Mouse (Mus musculus) erythroblast, embryonic 14.5 days (primary cell): ENCODE data around the gene Wdr45b. TPM values are rescaled to one million over a fixed set of nuclear protein-coding genes. Genes with fewer than 3 reads are reported as not detected.
"Not testable (repeated sequence)": the region's sequence is repeated elsewhere in the genome, so short reads cannot be mapped to it uniquely, and the experiment has no call there.

ENCODE experiments used
- H3K27me3 ChIP-seq: 2 replicates; pipeline ENCODE4 v1.6.1; 2012; ENCODE audit warnings: inconsistent platforms; ENCODE audit not compliant: control insufficient read depth
- H3K36me3 ChIP-seq: 2 replicates; pipeline ENCODE4 v1.6.1; 2012; ENCODE audit warnings: mild to moderate bottlenecking, inconsistent platforms; ENCODE audit not compliant: control insufficient read depth
- H3K4me1 ChIP-seq: 2 replicates; pipeline ENCODE4 v1.6.1; 2012; ENCODE audit warnings: inconsistent platforms; ENCODE audit not compliant: control insufficient read depth
- H3K4me3 ChIP-seq: replicated peaks from 2 replicates; pipeline ENCODE3; 2012; ENCODE audit warnings: moderate library complexity, mild to moderate bottlenecking, inconsistent platforms
- H3K9me3 ChIP-seq: 2 replicates; pipeline ENCODE4 v1.6.1; 2012; ENCODE audit warnings: low read length, inconsistent platforms, mixed read lengths; ENCODE audit not compliant: control insufficient read depth
- GATA1 ChIP-seq: IDR thresholded peaks from 2 replicates; pipeline ENCODE4 v1.6.1; 2012; ENCODE audit warnings: low read length, inconsistent platforms, mixed read lengths
- TAL1 ChIP-seq: IDR thresholded peaks from 3 replicates; pipeline ENCODE4 v1.6.1; 2012; ENCODE audit warnings: low read length, inconsistent platforms, mixed read lengths
- polyA plus RNA-seq: library from polyadenylated mRNA; stranded (reverse); fragments of >175 nt; gene quantifications from 2 replicates; pipeline ENCODE4 v1.2.3, GENCODE M21; 2012

The Wdr45b gene
- polyA plus RNA-seq, 1 experiment = 0.46 TPM

- Histone ChIP-seq H3K4me3 (no peak overlapping the region), H3K36me3 (peaks cover 76% of the 10 kb centered on the region), H3K4me1 (peaks cover 5% of the 10 kb centered on the region; the same call in 1 of the 2 replicates), H3K9me3 (no peaks in the 10 kb centered on the region), H3K27me3 (no peaks in the 10 kb centered on the region)
- TF ChIP-seq TAL1 (no peak), GATA1 (no peak)
Measured at GRCm38 (mm10) chr11:121339647-121340046, 14.6 kb downstream of the Wdr45b start.

- Histone ChIP-seq H3K4me1 (no peaks in the 10 kb centered on the region), H3K36me3 (peaks cover 96% of the 10 kb centered on the region), H3K27me3 (no peaks in the 10 kb centered on the region), H3K9me3 (no peaks in the 10 kb centered on the region), H3K4me3 (no peak overlapping the region)
- no peak for TF ChIP-seq GATA1
- TF ChIP-seq TAL1 = no peak
Measured at GRCm38 (mm10) chr11:121331641-121332040, 22.6 kb downstream of the Wdr45b start.

GRCm38 (mm10) chr11:121328619-121329018, 25.6 kb downstream of the Wdr45b start:
- TF ChIP-seq GATA1 = no peak
- Histone ChIP-seq H3K27me3 (no peaks in the 10 kb centered on the region), H3K4me1 (no peaks in the 10 kb centered on the region; the same call in 1 of the 2 replicates), H3K4me3 (no peak overlapping the region), H3K36me3 (peaks cover 72% of the 10 kb centered on the region), H3K9me3 (no peaks in the 10 kb centered on the region)

GRCm38 (mm10) chr11:121328206-121328605, 26.0 kb downstream of the Wdr45b start:
- Histone ChIP-seq H3K4me3 (no peak overlapping the region), H3K27me3 (no peaks in the 10 kb centered on the region), H3K36me3 (peaks cover 67% of the 10 kb centered on the region), H3K9me3 (no peaks in the 10 kb centered on the region), H3K4me1 (no peaks in the 10 kb centered on the region; the same call in 1 of the 2 replicates)
- no peak for TF ChIP-seq TAL1
- no peak for TF ChIP-seq GATA1

- H3K36me3 ChIP-seq = peaks cover 53% of the 10 kb centered on the region
- H3K27me3 ChIP-seq = no peaks in the 10 kb centered on the region
- no peaks in the 10 kb centered on the region for H3K9me3 ChIP-seq
Measured at GRCm38 (mm10) chr11:121326681-121327080, 27.6 kb downstream of the Wdr45b start.

GRCm38 (mm10) chr11:121326034-121326433, 28.2 kb downstream of the Wdr45b start:
- H3K27me3 ChIP-seq = no peaks in the 10 kb centered on the region
- H3K4me1 ChIP-seq = no peaks in the 10 kb centered on the region; the same call in 1 of the 2 replicates
- peaks cover 48% of the 10 kb centered on the region for H3K36me3 ChIP-seq
- H3K9me3 ChIP-seq = no peaks in the 10 kb centered on the region
- no peak overlapping the region for H3K4me3 ChIP-seq
- TF ChIP-seq GATA1 (no peak), TAL1 (no peak)

More at GRCm38 (mm10) chr11:121326681-121327080, 27.6 kb downstream of the Wdr45b start:
- no peaks in the 10 kb centered on the region; the same call in 1 of the 2 replicates for H3K4me1 ChIP-seq
- no peak overlapping the region for H3K4me3 ChIP-seq
- no peak for TF ChIP-seq TAL1
- TF ChIP-seq GATA1 = no peak

GRCm38 (mm10) chr11:121307712-121308111, 46.5 kb downstream of the Wdr45b start:
- H3K27me3 ChIP-seq, H3K4me1 ChIP-seq, H3K9me3 ChIP-seq, H3K4me3 ChIP-seq: not testable (repeated sequence)
- H3K36me3 ChIP-seq = peaks cover 74% of the 10 kb centered on the region

GRCm38 (mm10) chr11:121306608-121307007, 47.6 kb downstream of the Wdr45b start:
- peaks cover 85% of the 10 kb centered on the region for H3K36me3 ChIP-seq
- H3K4me1 ChIP-seq = no peaks in the 10 kb centered on the region; the same call in 1 of the 2 replicates
- TF ChIP-seq GATA1 (no peak), TAL1 (no peak)
- H3K4me3 ChIP-seq = no peak overlapping the region
- H3K27me3 ChIP-seq = no peaks in the 10 kb centered on the region
- peaks cover 8% of the 10 kb centered on the region for H3K9me3 ChIP-seq

GRCm38 (mm10) chr11:121305371-121305770, 48.9 kb downstream of the Wdr45b start:
- peaks cover 6% of the 10 kb centered on the region for H3K9me3 ChIP-seq
- H3K36me3 ChIP-seq = peaks cover 94% of the 10 kb centered on the region
- H3K4me3 ChIP-seq = no peak overlapping the region
- H3K4me1 ChIP-seq = no peaks in the 10 kb centered on the region; the same call in 1 of the 2 replicates
- no peak for TF ChIP-seq GATA1
- no peak for TF ChIP-seq TAL1
- no peaks in the 10 kb centered on the region for H3K27me3 ChIP-seq

- no peak overlapping the region for H3K4me3 ChIP-seq
- no peaks in the 10 kb centered on the region for H3K27me3 ChIP-seq
- H3K4me1 ChIP-seq = no peaks in the 10 kb centered on the region; the same call in 1 of the 2 replicates
- TF ChIP-seq TAL1 (no peak), GATA1 (no peak)
- H3K9me3 ChIP-seq = no peaks in the 10 kb centered on the region
- peaks cover 94% of the 10 kb centered on the region for H3K36me3 ChIP-seq
Measured at GRCm38 (mm10) chr11:121300265-121300664, 54.0 kb downstream of the Wdr45b start.
